Mouse (Mus musculus): Measurements from ENCODE around the gene Gpatch8. TPM values are rescaled to one million over a fixed set of nuclear protein-coding genes. Genes with fewer than 3 reads are reported as not detected.

The Gpatch8 gene
- polyA plus RNA-seq, 1 experiment = 12.4 TPM

GRCm38 (mm10) chr11:102429551-102429950, 126.6 kb downstream of the Gpatch8 start:
- peak overlapping the region; percentile 68 for H3K4me3 ChIP-seq (ENCODE audit: insufficient read depth, low read depth, low read length)
- TF ChIP-seq POLR2A (IDR thresholded peaks at IDR 0.05; ENCODE audit: low read depth, low read length) (no peak), CTCF (conservative IDR thresholded peaks at IDR 0.05; ENCODE audit: insufficient read depth, insufficient read length, low read depth, low read length) (no peak)
- H3K27me3 ChIP-seq (replicated peaks; ENCODE audit: control insufficient read depth, insufficient read depth, low read length) = no peaks in the 10 kb centered on the region
- WGBS = 33% methylated on average over 3 of the region's 3 CpGs
- H3K4me1 ChIP-seq (ENCODE audit: control insufficient read depth, insufficient read depth, low read length) = peaks cover 10% of the 10 kb centered on the region; the same call in 1 of the 2 replicates
- no peak for DNase-seq
- H3K36me3 ChIP-seq (ENCODE audit: control insufficient read depth, insufficient read depth, low read length) = no peaks in the 10 kb centered on the region
- H3K27ac ChIP-seq (ENCODE audit: insufficient read depth, low read depth, low read length) = no peak overlapping the region

DNA sequence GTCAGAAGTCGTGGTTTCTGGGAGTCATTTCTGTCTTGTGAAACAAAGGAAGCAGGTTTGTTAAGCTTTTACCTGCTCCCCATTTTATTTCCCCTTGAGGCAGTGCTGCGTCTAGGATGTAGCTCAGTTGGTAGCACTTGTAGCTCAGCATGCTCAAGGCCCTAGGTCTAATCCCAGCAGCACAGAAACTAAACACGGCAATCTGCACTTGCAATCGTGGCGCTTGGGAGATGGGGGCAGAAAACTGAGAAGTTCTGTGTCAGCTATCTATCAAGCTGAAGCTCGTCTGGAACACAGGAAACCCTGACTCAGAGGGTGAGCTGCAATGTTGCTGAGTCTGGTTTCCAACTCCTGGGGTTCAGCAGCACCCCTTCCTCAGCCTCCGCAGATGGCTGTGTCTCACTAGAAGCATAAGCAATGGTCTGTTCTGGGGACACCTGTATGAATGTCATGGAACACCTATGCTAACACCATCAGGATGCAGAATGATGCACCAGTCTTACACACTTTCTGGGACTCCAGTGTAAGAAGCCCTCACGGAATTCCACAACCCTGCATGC, 127.1 kb downstream of the Gpatch8 start:
- Histone ChIP-seq H3K27ac (ENCODE audit: insufficient read depth, low read depth, low read length) (no peak overlapping the region), H3K4me3 (ENCODE audit: insufficient read depth, low read depth, low read length) (no peak overlapping the region), H3K4me1 (ENCODE audit: control insufficient read depth, insufficient read depth, low read length) (peaks cover 10% of the 10 kb centered on the region; the same call in 1 of the 2 replicates), H3K36me3 (ENCODE audit: control insufficient read depth, insufficient read depth, low read length) (no peaks in the 10 kb centered on the region), H3K27me3 (replicated peaks; ENCODE audit: control insufficient read depth, insufficient read depth, low read length) (no peaks in the 10 kb centered on the region)
- no peak for DNase-seq
- WGBS = 59% methylated on average over 8 of the region's 8 CpGs
- TF ChIP-seq POLR2A (IDR thresholded peaks at IDR 0.05; ENCODE audit: low read depth, low read length) (no peak), CTCF (conservative IDR thresholded peaks at IDR 0.05; ENCODE audit: insufficient read depth, insufficient read length, low read depth, low read length) (no peak)

Other genes starting within 250 kb of the Gpatch8 start
- gene Ubtf, start 236.7 kb downstream of the Gpatch8 start, polyA plus RNA-seq (2012; rRNA removed) = 27.0 and 30.3 TPM in 2 replicates
- gene Slc4a1, start 190.2 kb downstream of the Gpatch8 start, polyA plus RNA-seq (2012; rRNA removed) = 79.5 and 90.6 TPM in 2 replicates
- gene Rundc3a, start 163.0 kb downstream of the Gpatch8 start, polyA plus RNA-seq (2012; rRNA removed) = 2.6 and 3.4 TPM in 2 replicates
- gene Slc25a39, start 148.4 kb downstream of the Gpatch8 start, polyA plus RNA-seq (2012; rRNA removed) = 1,128 and 1,486 TPM in 2 replicates
- gene Grn, start 126.1 kb downstream of the Gpatch8 start, polyA plus RNA-seq (2012; rRNA removed) = 184 and 195 TPM in 2 replicates
- 18.9 and 20.4 TPM in 2 replicates for gene Fam171a2, start 108.7 kb downstream of the Gpatch8 start, polyA plus RNA-seq (2012; rRNA removed)
- 14.9 and 16.0 TPM in 2 replicates for gene Itga2b, start 86.3 kb downstream of the Gpatch8 start, polyA plus RNA-seq (2012; rRNA removed)
- 0.59 and 0.68 TPM in 2 replicates for gene Gm11627, start 23.1 kb upstream of the Gpatch8 start, polyA plus RNA-seq (2012; rRNA removed)
- 8.5 and 12.2 TPM in 2 replicates for gene Fzd2, start 48.0 kb upstream of the Gpatch8 start, polyA plus RNA-seq (2012; rRNA removed)
- not detected in 2 replicates for gene Meioc, start 107.3 kb upstream of the Gpatch8 start, polyA plus RNA-seq (2012; rRNA removed)
- gene Ccdc43, start 141.4 kb upstream of the Gpatch8 start, polyA plus RNA-seq (2012; rRNA removed) = 6.7 and 8.4 TPM in 2 replicates
- 5.0 and 5.2 TPM in 2 replicates for gene Adam11, start 205.0 kb upstream of the Gpatch8 start, polyA plus RNA-seq (2012; rRNA removed)

Data from kidney, adult 2 months (tissue).